Mouse (Mus musculus) liver, embryonic 14.5 days (tissue): ENCODE data around the gene Slc12a3.

Experiments
- CTCF ChIP-seq: IDR thresholded peaks from 2 replicates; pipeline ENCODE4 v1.5.1; 2016; ENCODE audit warnings: antibody characterized with exemption, low read depth, control low read depth
- EP300 ChIP-seq: IDR thresholded peaks from 2 replicates; pipeline ENCODE4 v1.6.1; 2016; ENCODE audit warnings: antibody characterized with exemption, low read depth

DNA sequence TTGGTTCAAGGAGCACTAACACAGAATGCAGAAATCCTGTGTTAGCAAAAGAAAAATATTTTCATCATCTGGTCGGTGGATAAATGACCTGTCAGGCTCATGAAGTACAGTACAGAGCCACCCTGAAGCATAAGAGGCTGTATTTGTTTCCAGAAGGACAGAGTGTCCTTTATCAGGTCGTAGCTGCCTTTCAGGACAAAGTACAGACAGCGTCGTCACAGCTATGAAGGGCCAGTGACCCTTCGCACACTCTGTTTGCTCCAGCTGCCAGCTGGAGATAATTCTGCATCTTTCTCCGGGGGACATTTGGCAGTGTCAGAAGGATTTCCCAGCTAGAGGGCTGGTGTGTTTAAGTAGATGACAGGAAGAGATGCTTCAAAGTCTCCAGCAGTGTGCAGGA lies 63.6 kb downstream of the Slc12a3 start:
- TF ChIP-seq CTCF (no peak), EP300 (no peak)
